Mouse (Mus musculus) midbrain, embryonic 11.5 days (tissue): ENCODE measurements at regions not wholly inside any gene's neighbourhood (a gene's known extent, or its start where the extent isn't known, plus 50 kb on each side); places are given as distances from the start of the nearest gene placed in this dataset.
"Not testable (repeated sequence)": the region's sequence is repeated elsewhere in the genome, so short reads cannot be mapped to it uniquely, and the experiment has no call there.

Experiments
- ATAC-seq: fragments of 200-750 bp; cut with Nextera tagmentation; 2 replicates; pipeline ENCODE4 v1.8.0; 2017; ENCODE audit warnings: moderate TSS enrichment, moderate library complexity; ENCODE audit not compliant: low FRiP score
- DNase-seq: peaks from one replicate; pipeline ENCODE4 v3.0.0; 2015; ENCODE audit warnings: low spot score; ENCODE audit errors: missing footprints
- H3K27ac ChIP-seq: fragments of 300-500 bp; sonication (generic); 2 replicates; pipeline ENCODE4 v1.5.1; 2014; ENCODE audit warnings: low read depth, low read length
- H3K27me3 ChIP-seq: fragments of 300-500 bp; sonication (generic); 2 replicates; pipeline ENCODE4 v1.6.1; 2014; ENCODE audit warnings: mild to moderate bottlenecking, low read length, moderate library complexity, mixed read lengths; ENCODE audit not compliant: control insufficient read depth, insufficient read depth
- H3K36me3 ChIP-seq: fragments of 300-500 bp; sonication (generic); 2 replicates; pipeline ENCODE4 v1.6.1; 2014; ENCODE audit warnings: mild to moderate bottlenecking, low read length, moderate library complexity, mixed read lengths; ENCODE audit not compliant: control insufficient read depth, insufficient read depth
- H3K4me1 ChIP-seq: fragments of 300-500 bp; sonication (generic); 2 replicates; pipeline ENCODE4 v1.6.1; 2014; ENCODE audit warnings: low read length; ENCODE audit not compliant: control insufficient read depth, insufficient read depth
- H3K4me2 ChIP-seq: fragments of 300-500 bp; sonication (generic); 2 replicates; pipeline ENCODE4 v1.6.1; 2014; ENCODE audit warnings: mild to moderate bottlenecking, moderate library complexity
- H3K4me3 ChIP-seq: fragments of 300-500 bp; sonication (generic); 2 replicates; pipeline ENCODE4 v1.5.1; 2014; ENCODE audit warnings: low read depth, low read length
- H3K9ac ChIP-seq: fragments of 300-500 bp; sonication (generic); 2 replicates; pipeline ENCODE4 v1.6.1; 2014; ENCODE audit warnings: low read length
- H3K9me3 ChIP-seq: fragments of 300-500 bp; sonication (generic); 2 replicates; pipeline ENCODE4 v1.6.1; 2016; ENCODE audit warnings: low read length; ENCODE audit not compliant: control insufficient read depth
- WGBS: fragments of 180-500 bp; shearing (Covaris S2); extraction: QIAGEN DNeasy Blood & Tissue Kit; methylation state at CpG from one replicate; pipeline ENCODE4 v1.1.7; 2014; 5-methylcytosine and 5-hydroxymethylcytosine counted together

DNA sequence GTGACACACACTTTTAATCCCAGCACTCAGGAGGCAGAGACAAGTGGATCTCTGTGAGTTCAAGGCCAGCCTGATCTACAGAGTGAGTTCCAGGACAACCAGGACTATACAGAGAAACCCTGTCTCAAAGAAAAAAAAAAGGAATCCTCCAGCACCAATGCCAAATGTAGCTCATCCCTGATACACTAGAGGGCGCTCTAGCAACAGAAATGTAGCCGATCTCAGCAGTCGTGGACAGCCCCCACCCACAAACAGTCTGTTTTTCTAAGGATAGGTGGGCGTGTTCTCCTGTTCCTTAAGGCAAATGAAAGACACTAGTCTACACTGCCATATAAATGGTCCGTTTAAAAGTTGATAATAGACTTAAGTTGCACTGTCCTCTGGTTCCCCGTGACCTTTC, 2447.9 kb upstream of the Gm8797 start:
- H3K4me1 ChIP-seq, H3K9ac ChIP-seq, DNase-seq, H3K36me3 ChIP-seq, ATAC-seq, H3K4me2 ChIP-seq, H3K27ac ChIP-seq, H3K4me3 ChIP-seq, H3K27me3 ChIP-seq: not testable (repeated sequence)
- WGBS, result 41% methylated on average over 6 of the region's 6 CpGs
- peaks cover 16% of the 10 kb centered on the region; the same call in 1 of the 2 replicates for H3K9me3 ChIP-seq

DNA sequence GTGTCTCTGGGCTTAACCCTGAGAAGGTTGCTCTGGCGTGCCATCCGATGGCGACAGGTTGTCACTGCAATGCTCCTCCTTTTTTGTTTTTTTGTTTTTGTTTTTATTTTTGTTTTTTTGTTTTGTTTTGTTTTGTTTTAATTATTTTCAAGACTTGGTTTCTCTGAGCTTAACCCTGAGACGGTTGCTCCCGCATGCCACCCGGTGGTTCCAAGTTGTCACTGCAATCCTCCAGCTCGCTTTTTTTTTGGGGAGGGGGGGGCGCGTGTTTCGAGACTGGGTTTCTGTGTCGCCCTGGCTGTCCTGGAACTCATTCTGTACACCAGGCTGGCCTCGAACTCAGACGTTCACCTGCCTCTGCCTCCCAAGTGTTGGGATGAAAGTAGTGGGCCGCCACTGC, 2442.1 kb upstream of the Gm8797 start:
- Histone ChIP-seq H3K27me3 (no peaks in the 10 kb centered on the region), H3K36me3 (no peaks in the 10 kb centered on the region), H3K4me2 (no peak overlapping the region), H3K9me3 (peaks cover 6% of the 10 kb centered on the region; the same call in 1 of the 2 replicates), H3K27ac (no peak overlapping the region), H3K4me1 (no peaks in the 10 kb centered on the region), H3K9ac (no peak overlapping the region), H3K4me3 (no peak overlapping the region)
- DNase-seq (peak; percentile 85), ATAC-seq (0 out of 2 replicates have a peak, but pooled peaks have one; percentile 11)
- WGBS, result 55% methylated on average over 14 of the region's 14 CpGs

GRCm38 (mm10) chr3:3308996-3309395, 2441.6 kb upstream of the Gm8797 start:
- H3K27ac ChIP-seq, result no peak overlapping the region
- no peak overlapping the region for H3K4me3 ChIP-seq
- H3K4me2 ChIP-seq, result no peak overlapping the region
- no peaks in the 10 kb centered on the region for H3K4me1 ChIP-seq
- no peaks in the 10 kb centered on the region for H3K27me3 ChIP-seq
- DNase-seq (no peak), ATAC-seq (0 out of 2 replicates have a peak, but pooled peaks have one; percentile 38)
- H3K36me3 ChIP-seq, result no peaks in the 10 kb centered on the region
- WGBS, result 60% methylated on average over 18 of the region's 18 CpGs
- H3K9ac ChIP-seq, result no peak overlapping the region
- peaks cover 6% of the 10 kb centered on the region; the same call in 1 of the 2 replicates for H3K9me3 ChIP-seq

DNA sequence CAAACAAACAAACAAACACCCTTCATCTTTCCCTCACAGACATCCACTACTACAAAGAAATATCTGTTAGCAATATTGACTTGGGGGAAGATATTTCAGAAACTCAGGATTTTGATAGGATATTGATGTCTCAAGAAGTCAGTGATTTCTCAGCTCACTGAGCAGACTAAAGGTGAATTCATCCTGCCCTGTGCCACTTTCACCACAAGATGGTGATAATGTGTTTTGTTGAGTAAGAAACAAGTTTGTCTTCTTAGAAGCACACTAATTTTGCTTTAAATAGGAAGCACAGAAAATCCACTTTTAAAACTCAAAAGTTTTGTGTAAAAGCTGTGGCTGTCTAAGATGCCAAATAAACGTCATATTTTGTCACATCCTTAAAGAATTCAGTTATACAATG, 2439.8 kb upstream of the Gm8797 start:
- Histone ChIP-seq H3K9me3 (peaks cover 3% of the 10 kb centered on the region; the same call in 1 of the 2 replicates), H3K4me3 (no peak overlapping the region), H3K36me3 (no peaks in the 10 kb centered on the region), H3K4me2 (no peak overlapping the region), H3K27ac (no peak overlapping the region), H3K27me3 (no peaks in the 10 kb centered on the region), H3K9ac (no peak overlapping the region), H3K4me1 (no peaks in the 10 kb centered on the region)
- ATAC-seq (no peak), DNase-seq (no peak)
- WGBS, result 53% methylated on average over 1 of the region's 1 CpGs

- DNase-seq (no peak), ATAC-seq (no peak)
- Histone ChIP-seq H3K4me3 (no peak overlapping the region), H3K4me2 (no peak overlapping the region), H3K27me3 (no peaks in the 10 kb centered on the region), H3K4me1 (no peaks in the 10 kb centered on the region), H3K9ac (no peak overlapping the region), H3K36me3 (no peaks in the 10 kb centered on the region), H3K9me3 (no peaks in the 10 kb centered on the region; the same call in 1 of the 2 replicates), H3K27ac (no peak overlapping the region)
- WGBS, result 50% methylated on average over 5 of the region's 5 CpGs
Observed at GRCm38 (mm10) chr3:3349634-3350033, 2401.0 kb upstream of the Gm8797 start.

DNA sequence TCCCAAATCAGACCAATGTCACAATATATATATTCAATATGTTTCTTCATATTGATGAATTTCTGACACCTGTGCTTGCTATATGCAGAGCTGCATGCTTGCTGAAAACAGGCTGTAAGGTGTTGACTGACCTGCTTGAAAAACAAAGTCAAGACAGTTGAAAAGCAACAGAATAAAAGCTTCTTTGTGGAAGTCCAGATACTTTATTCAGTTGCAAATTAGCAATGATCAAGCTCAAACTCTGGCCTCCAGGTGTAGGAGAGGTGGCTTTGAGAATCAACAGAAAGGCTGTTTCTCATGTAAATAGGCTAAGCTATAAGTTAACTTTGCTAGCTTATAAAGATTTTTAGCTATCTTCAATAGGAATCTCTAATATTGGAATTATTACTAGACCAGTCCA, 2379.7 kb upstream of the Gm8797 start:
- not testable (repeated sequence) for H3K4me1 ChIP-seq, H3K27me3 ChIP-seq, H3K9ac ChIP-seq, H3K36me3 ChIP-seq, H3K27ac ChIP-seq, H3K9me3 ChIP-seq, H3K4me2 ChIP-seq, DNase-seq, ATAC-seq, H3K4me3 ChIP-seq

GRCm38 (mm10) chr3:3388056-3388770, 2362.4 kb upstream of the Gm8797 start:
- Histone ChIP-seq H3K4me3 (no peak overlapping the region), H3K9me3 (no peaks in the 10 kb centered on the region), H3K27ac (no peak overlapping the region), H3K4me1 (no peaks in the 10 kb centered on the region), H3K27me3 (no peaks in the 10 kb centered on the region), H3K36me3 (no peaks in the 10 kb centered on the region), H3K4me2 (no peak overlapping the region), H3K9ac (no peak overlapping the region)
- DNase-seq, result peak; percentile 84
- 17% methylated on average over 3 of the region's 3 CpGs for WGBS
- ATAC-seq, result peak; percentile 100
